Mouse (Mus musculus) brain, embryonic 18.5 days (tissue): ENCODE measurements around the gene Barhl1.

ENCODE experiments used
- DNase-seq: peaks from one replicate; pipeline ENCODE4 v3.0.0-alpha.2; 2012; ENCODE audit warnings: low read depth, low spot score

Barhl1 gene

GRCm38 (mm10) chr2:28863857-28864256 lies 52.6 kb downstream of the Barhl1 start:
- no peak for DNase-seq

GRCm38 (mm10) chr2:28860678-28861423 lies 55.6 kb downstream of the Barhl1 start:
- no peak for DNase-seq

DNA sequence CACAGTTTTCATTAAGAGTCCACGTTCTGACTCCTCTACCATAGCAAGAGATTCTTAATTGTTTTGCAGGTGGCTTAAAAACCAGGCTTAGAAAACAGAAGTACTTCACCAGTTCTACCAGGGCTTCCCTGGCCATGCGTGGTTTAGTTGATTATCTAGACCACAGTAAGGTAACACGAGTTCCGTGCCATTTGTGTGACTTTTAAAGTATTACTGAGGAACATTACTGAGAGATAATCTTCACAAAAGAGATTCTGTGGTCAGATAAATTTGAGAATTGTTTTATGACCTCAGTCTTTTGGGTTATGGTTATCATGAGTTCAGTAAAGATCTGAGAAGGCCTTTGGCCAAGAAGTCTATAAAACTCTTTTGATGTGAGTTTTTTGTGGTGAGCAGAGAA lies 57.2 kb downstream of the Barhl1 start:
- no peak for DNase-seq
